Mouse (Mus musculus) bone marrow, adult 2 months (tissue): ENCODE measurements around the gene Rgs11. TPM values are rescaled to one million over a fixed set of nuclear protein-coding genes. Genes with fewer than 3 reads are reported as not detected.

ENCODE experiments used
- H3K27ac ChIP-seq: fragments of 200-500 bp; 2 replicates; pipeline ENCODE4 v1.5.1; 2012; ENCODE audit warnings: low read depth, mild to moderate bottlenecking, control low read depth, inconsistent platforms, low read length; ENCODE audit not compliant: control insufficient read depth, poor library complexity, insufficient read depth
- H3K4me1 ChIP-seq: fragments of 200-500 bp; 2 replicates; pipeline ENCODE4 v1.6.1; 2011; ENCODE audit warnings: low read length; ENCODE audit not compliant: control insufficient read depth, insufficient read depth
- H3K4me3 ChIP-seq: fragments of 200-500 bp; replicated peaks from 2 replicates; pipeline ENCODE3; 2011; ENCODE audit warnings: mild to moderate bottlenecking, low read depth, low read length, control low read depth; ENCODE audit not compliant: control insufficient read depth
- CTCF ChIP-seq: fragments of 200-500 bp; IDR thresholded peaks from 2 replicates; pipeline ENCODE4 v1.5.1; 2011; ENCODE audit warnings: low read length, control low read depth; ENCODE audit not compliant: control insufficient read depth, insufficient read depth
- POLR2A ChIP-seq: fragments of 200-500 bp; IDR thresholded peaks from 2 replicates; pipeline ENCODE4 v1.6.1; 2011; ENCODE audit warnings: low read depth, mild to moderate bottlenecking, control low read depth, low read length, borderline replicate concordance; ENCODE audit not compliant: control insufficient read depth
- WGBS: fragments of 180-500 bp; shearing (Covaris S2); methylation state at CpG from one replicate; pipeline ENCODE4 v1.1.7; 2018; 5-methylcytosine and 5-hydroxymethylcytosine counted together
- polyA plus RNA-seq: library from polyadenylated mRNA; stranded (reverse); fragments of >200 nt; gene quantifications from 2 replicates; pipeline ENCODE4 v1.2.4, GENCODE M21; 2011; ENCODE audit warnings: low replicate concordance; ENCODE audit not compliant: missing spikeins, insufficient read depth, insufficient read length

The Rgs11 gene
- polyA plus RNA-seq, 1 experiment = 1.2 TPM

GRCm38 (mm10) chr17:26251886-26252538 is 49.3 kb downstream of the Rgs11 start:
- no peak overlapping the region for H3K27ac ChIP-seq

GRCm38 (mm10) chr17:26252539-26253251 is 49.9 kb downstream of the Rgs11 start, which contains the start of gene Luc7l:
TSS of gene Luc7l (plus strand) at chr17:26252896.
- under 1% methylated on average over 43 of the region's 43 CpGs for WGBS
- TF ChIP-seq POLR2A = peak; percentile 96
- TF ChIP-seq CTCF = no peak
- Histone ChIP-seq H3K27ac (peak within 1 kb of the TSS; percentile 95), H3K4me3 (peak within 1 kb of the TSS; percentile 95), H3K4me1 (peaks cover 1% of the 10 kb centered on the region; the same call in 1 of the 2 replicates)

More at GRCm38 (mm10) chr17:26251886-26252538, 49.3 kb downstream of the Rgs11 start:
- 48% methylated on average over 4 of the region's 4 CpGs for WGBS
- Histone ChIP-seq H3K4me3 (peak overlapping the region; percentile 2), H3K4me1 (peaks cover 1% of the 10 kb centered on the region; the same call in 1 of the 2 replicates)
- TF ChIP-seq CTCF (no peak), POLR2A (no peak)

- no peak for TF ChIP-seq CTCF
- TF ChIP-seq POLR2A = no peak
- Histone ChIP-seq H3K4me1 (peaks cover 1% of the 10 kb centered on the region; the same call in 1 of the 2 replicates), H3K4me3 (peak overlapping the region; percentile 95), H3K27ac (peak overlapping the region; percentile 95)
- under 1% methylated on average over 24 of the region's 24 CpGs for WGBS
These were observed 50.6 kb downstream of the Rgs11 start for GRCm38 (mm10) chr17:26253399-26253798.

- TF ChIP-seq POLR2A = no peak
- no peak for TF ChIP-seq CTCF
- no peak overlapping the region for H3K27ac ChIP-seq
- WGBS = 85% methylated on average over 7 of the region's 7 CpGs
- no peak overlapping the region for H3K4me3 ChIP-seq
- peaks cover 1% of the 10 kb centered on the region; the same call in 1 of the 2 replicates for H3K4me1 ChIP-seq
These were observed 52.6 kb downstream of the Rgs11 start for GRCm38 (mm10) chr17:26255313-26255712.

Other genes with a start within 250 kb of the Rgs11 start
- 11.7 and 18.2 TPM in 2 replicates for gene Capn15, start 217.2 kb upstream of the Rgs11 start, polyA plus RNA-seq
- 1.2 and 4.7 TPM in 2 replicates for gene Rab11fip3, start 133.4 kb upstream of the Rgs11 start, polyA plus RNA-seq
- 3.5 and 5.6 TPM in 2 replicates for gene Decr2, start 112.6 kb upstream of the Rgs11 start, polyA plus RNA-seq
- 9.0 and 20.4 TPM in 2 replicates for gene Nme4, start 107.3 kb upstream of the Rgs11 start, polyA plus RNA-seq
- 24.1 and 27.3 TPM in 2 replicates for gene Tmem8, start 89.7 kb upstream of the Rgs11 start, polyA plus RNA-seq
- gene Mrpl28, start 79.5 kb upstream of the Rgs11 start, polyA plus RNA-seq = 60.2 and 70.6 TPM in 2 replicates
- 21.7 and 23.1 TPM in 2 replicates for gene Axin1, start 64.3 kb upstream of the Rgs11 start, polyA plus RNA-seq
- 10.9 and 23.9 TPM in 2 replicates for gene Pdia2, start 3.9 kb upstream of the Rgs11 start, polyA plus RNA-seq
- gene Arhgdig, start 4.8 kb downstream of the Rgs11 start, polyA plus RNA-seq = 4.0 TPM in 1 of 2 replicates, not detected in the other
- gene Fam234a, start 41.3 kb downstream of the Rgs11 start, polyA plus RNA-seq = 4.7 and 9.0 TPM in 2 replicates
- gene Luc7l, start 49.9 kb downstream of the Rgs11 start, polyA plus RNA-seq = 45.6 and 59.8 TPM in 2 replicates
- 1.3 and 1.9 TPM in 2 replicates for gene Neurl1b, start 211.9 kb downstream of the Rgs11 start, polyA plus RNA-seq